Mouse (Mus musculus): ENCODE data around the gene Cnpy3. TPM values are rescaled to one million over a fixed set of nuclear protein-coding genes. Genes with fewer than 3 reads are reported as not detected.

The Cnpy3 gene
- polyA plus RNA-seq, 1 experiment from 2014 or later = 47.7 TPM

DNA sequence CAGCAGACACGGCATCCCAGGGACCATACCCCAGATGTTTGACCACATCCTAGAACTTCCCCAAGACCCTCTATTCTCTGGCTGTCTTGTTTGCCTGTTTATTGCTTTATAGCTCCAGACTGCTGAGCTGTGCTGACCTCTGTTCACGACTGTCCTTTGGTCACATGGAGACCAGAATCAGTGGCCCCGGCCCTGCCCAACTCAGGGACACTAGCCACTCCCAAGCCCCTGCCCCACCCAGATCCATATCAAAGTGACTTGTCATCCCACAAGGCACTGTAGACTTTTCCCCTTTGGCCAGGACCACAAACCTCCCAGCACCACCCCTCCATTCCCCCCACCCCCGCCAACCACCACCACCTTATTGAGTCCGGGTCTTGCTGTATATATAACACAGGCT is 52.8 kb downstream of the Cnpy3 start:
- Histone ChIP-seq H3K36me3 (peaks cover 26% of the 10 kb centered on the region), H3K27ac (replicated peaks) (no peak overlapping the region), H3K4me1 (peaks cover 33% of the 10 kb centered on the region), H3K4me2 (no peak overlapping the region), H3K9me3 (no peaks in the 10 kb centered on the region), H3K4me3 (no peak overlapping the region), H3K27me3 (replicated peaks) (no peaks in the 10 kb centered on the region), H3K9ac (no peak overlapping the region)
- WGBS = 76% methylated on average over 5 of the region's 5 CpGs
- ATAC-seq (ENCODE audit: extremely low read depth, insufficient number of reproducible peaks, low FRiP score, low TSS enrichment) = no peak

DNA sequence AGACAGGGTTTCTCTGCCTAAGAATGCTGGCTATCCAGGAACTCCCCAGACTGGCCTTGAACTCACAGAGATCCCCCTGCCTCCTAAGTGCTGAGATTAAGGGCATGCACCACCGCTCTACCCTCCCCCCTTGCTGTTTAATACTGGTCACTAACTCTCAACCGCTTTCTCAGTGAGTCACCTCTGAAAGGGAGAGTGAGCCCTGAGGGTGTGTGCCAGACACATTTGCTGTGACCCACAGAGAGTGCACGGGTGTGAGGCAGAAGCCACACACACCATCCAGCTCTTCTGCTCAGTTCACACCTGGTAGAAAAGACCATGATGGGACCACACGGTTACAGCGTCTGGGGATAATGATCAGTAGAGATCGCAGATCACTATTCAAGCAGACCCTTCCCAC is 53.5 kb downstream of the Cnpy3 start:
- H3K4me1 ChIP-seq = peaks cover 26% of the 10 kb centered on the region
- no peaks in the 10 kb centered on the region for H3K27me3 ChIP-seq (replicated peaks)
- ATAC-seq (ENCODE audit: extremely low read depth, insufficient number of reproducible peaks, low FRiP score, low TSS enrichment) = no peak
- no peaks in the 10 kb centered on the region for H3K9me3 ChIP-seq
- no peak overlapping the region for H3K4me2 ChIP-seq
- H3K36me3 ChIP-seq = peaks cover 26% of the 10 kb centered on the region
- no peak overlapping the region for H3K4me3 ChIP-seq
- WGBS = 78% methylated on average over 6 of the region's 6 CpGs
- H3K9ac ChIP-seq = no peak overlapping the region
- no peak overlapping the region for H3K27ac ChIP-seq (replicated peaks)

DNA sequence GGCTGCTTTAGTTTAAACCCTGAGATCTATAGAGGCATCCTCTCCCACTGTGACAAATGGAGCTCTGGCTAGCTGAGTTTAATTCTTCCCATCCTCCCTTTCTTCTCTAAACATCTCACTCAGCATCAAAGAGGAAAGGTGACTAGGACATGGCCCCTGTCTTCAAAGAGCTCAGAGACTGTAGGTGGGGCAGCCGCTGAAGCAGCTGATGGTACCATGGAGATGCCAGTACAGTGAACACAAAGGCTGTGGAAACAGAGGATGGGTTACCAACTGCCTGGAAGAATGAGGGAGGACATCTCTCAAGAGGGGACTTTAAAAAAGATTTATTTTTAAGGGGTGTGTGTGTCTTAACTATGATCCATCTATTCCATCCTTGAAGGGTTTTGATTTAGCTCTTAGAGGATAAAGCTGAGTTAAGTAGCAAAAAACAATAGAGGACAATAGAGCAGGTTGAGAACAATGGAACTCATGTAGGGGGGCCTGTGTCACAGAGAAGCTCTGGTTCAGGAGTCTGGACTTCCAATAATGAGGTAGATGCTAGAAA is 57.4 kb downstream of the Cnpy3 start:
- Histone ChIP-seq H3K36me3 (peaks cover 37% of the 10 kb centered on the region), H3K27ac (replicated peaks) (no peak overlapping the region), H3K9me3 (no peaks in the 10 kb centered on the region), H3K9ac (no peak overlapping the region), H3K4me2 (no peak overlapping the region), H3K27me3 (replicated peaks) (no peaks in the 10 kb centered on the region), H3K4me3 (no peak overlapping the region), H3K4me1 (0 out of 2 replicates have a peak, but pooled peaks cover 8% of the 10 kb centered on the region)
- ATAC-seq (ENCODE audit: extremely low read depth, insufficient number of reproducible peaks, low FRiP score, low TSS enrichment) = no peak
- 85% methylated on average over 1 of the region's 1 CpGs for WGBS

DNA sequence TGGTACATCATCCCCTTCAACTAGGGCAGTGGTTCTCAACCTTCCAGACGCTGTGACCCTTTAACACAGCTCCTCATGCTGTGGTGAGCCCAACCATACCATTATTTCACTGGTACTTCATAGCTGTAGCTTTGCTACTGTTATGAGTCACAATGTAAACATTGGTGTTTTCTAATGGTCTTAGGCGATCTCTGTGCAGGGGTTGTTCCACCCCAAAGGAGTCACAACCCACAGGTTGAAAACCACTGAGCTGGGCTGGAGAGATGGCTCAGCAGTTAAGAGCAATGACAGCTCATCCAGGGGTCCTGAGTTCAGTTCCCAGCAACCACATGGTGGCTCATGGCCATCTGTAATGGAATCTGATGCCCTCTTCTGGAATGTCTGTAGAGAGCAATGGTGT is 60.6 kb downstream of the Cnpy3 start:
- Histone ChIP-seq H3K36me3 (peaks cover 44% of the 10 kb centered on the region), H3K27ac (replicated peaks) (no peak overlapping the region), H3K4me2 (no peak overlapping the region), H3K9me3 (no peaks in the 10 kb centered on the region), H3K4me1 (0 out of 2 replicates have a peak, but pooled peaks cover 4% of the 10 kb centered on the region), H3K4me3 (no peak overlapping the region), H3K27me3 (replicated peaks) (no peaks in the 10 kb centered on the region), H3K9ac (no peak overlapping the region)
- 92% methylated on average over 2 of the region's 2 CpGs for WGBS
- no peak for ATAC-seq (ENCODE audit: extremely low read depth, insufficient number of reproducible peaks, low FRiP score, low TSS enrichment)

DNA sequence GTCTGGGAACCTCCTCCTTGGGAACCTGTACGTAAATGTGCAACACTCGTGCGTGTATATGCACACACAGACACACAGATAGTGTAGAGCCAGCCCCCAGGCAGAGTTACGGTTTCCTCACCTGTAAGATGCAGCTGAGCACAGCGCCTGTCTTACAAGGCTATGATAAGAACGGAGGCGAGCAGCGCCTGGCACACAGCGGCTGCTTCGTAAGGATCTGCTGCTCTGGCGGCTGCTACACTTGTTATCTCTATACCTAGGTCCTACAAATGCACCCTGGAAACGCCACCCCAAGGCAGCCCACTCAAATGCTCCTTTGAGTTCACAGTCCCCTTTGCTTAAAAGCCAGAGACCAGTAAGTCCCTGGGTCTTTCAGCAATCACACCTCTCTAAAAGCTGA is 61.3 kb downstream of the Cnpy3 start:
- Histone ChIP-seq H3K9ac (no peak overlapping the region), H3K27ac (replicated peaks) (no peak overlapping the region), H3K36me3 (peaks cover 48% of the 10 kb centered on the region), H3K4me2 (no peak overlapping the region), H3K4me1 (0 out of 2 replicates have a peak, but pooled peaks cover 4% of the 10 kb centered on the region), H3K9me3 (no peaks in the 10 kb centered on the region), H3K27me3 (replicated peaks) (no peaks in the 10 kb centered on the region), H3K4me3 (no peak overlapping the region)
- WGBS = 63% methylated on average over 12 of the region's 12 CpGs
- ATAC-seq (ENCODE audit: extremely low read depth, insufficient number of reproducible peaks, low FRiP score, low TSS enrichment) = no peak

DNA sequence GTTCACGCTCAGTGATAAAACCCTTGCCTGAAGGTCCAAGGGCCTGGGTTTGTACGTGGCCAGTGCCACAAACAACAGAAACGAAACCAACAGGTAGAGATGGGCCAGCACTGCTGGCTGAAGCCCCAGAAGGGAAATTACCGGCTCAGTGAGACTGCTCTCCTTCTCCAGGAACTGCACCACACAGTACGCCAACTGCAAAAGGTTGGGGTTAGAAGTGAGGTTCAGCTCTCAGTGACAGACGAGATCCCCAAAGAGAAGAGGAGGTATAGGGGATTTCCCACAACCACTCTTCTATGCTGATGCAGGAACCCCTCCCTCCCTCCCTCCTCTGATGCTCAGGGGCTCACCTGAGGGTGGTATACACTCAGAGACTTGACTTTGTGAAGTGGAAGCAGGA is 66.1 kb downstream of the Cnpy3 start:
- H3K4me2 ChIP-seq = no peak overlapping the region
- H3K9ac ChIP-seq = no peak overlapping the region
- H3K4me1 ChIP-seq = peaks cover 19% of the 10 kb centered on the region
- H3K9me3 ChIP-seq = no peaks in the 10 kb centered on the region
- no peak overlapping the region for H3K27ac ChIP-seq (replicated peaks)
- H3K36me3 ChIP-seq = peaks cover 71% of the 10 kb centered on the region
- no peaks in the 10 kb centered on the region for H3K27me3 ChIP-seq (replicated peaks)
- ATAC-seq (ENCODE audit: extremely low read depth, insufficient number of reproducible peaks, low FRiP score, low TSS enrichment) = no peak
- no peak overlapping the region for H3K4me3 ChIP-seq
- 89% methylated on average over 6 of the region's 6 CpGs for WGBS

Other genes with a start within 250 kb of the Cnpy3 start
- 4.5 and 5.0 TPM in 2 replicates for gene Cul9, start 205.8 kb downstream of the Cnpy3 start, polyA plus RNA-seq (2015; fragmentation: Nextera tagmentation; extraction: Ambion mirVana)
- 11.6 and 13.1 TPM in 2 replicates for gene Srf, start 196.0 kb downstream of the Cnpy3 start, polyA plus RNA-seq (2015; fragmentation: Nextera tagmentation; extraction: Ambion mirVana)
- gene Ptk7, start 122.7 kb downstream of the Cnpy3 start, polyA plus RNA-seq (2015; fragmentation: Nextera tagmentation; extraction: Ambion mirVana) = 49.3 and 52.6 TPM in 2 replicates
- 18.6 and 20.5 TPM in 2 replicates for gene Klc4, start 106.2 kb downstream of the Cnpy3 start, polyA plus RNA-seq (2015; fragmentation: Nextera tagmentation; extraction: Ambion mirVana)
- 98.0 and 111 TPM in 2 replicates for gene Mrpl2, start 106.0 kb downstream of the Cnpy3 start, polyA plus RNA-seq (2015; fragmentation: Nextera tagmentation; extraction: Ambion mirVana)
- 41.1 and 41.4 TPM in 2 replicates for gene Cul7, start 101.9 kb downstream of the Cnpy3 start, polyA plus RNA-seq (2015; fragmentation: Nextera tagmentation; extraction: Ambion mirVana)
- gene Rrp36, start 77.9 kb downstream of the Cnpy3 start, polyA plus RNA-seq (2015; fragmentation: Nextera tagmentation; extraction: Ambion mirVana) = 37.6 and 40.3 TPM in 2 replicates
- 122 and 142 TPM in 2 replicates for gene Mea1, start 73.4 kb downstream of the Cnpy3 start, polyA plus RNA-seq (2015; fragmentation: Nextera tagmentation; extraction: Ambion mirVana)
- gene Klhdc3, start 71.3 kb downstream of the Cnpy3 start, polyA plus RNA-seq (2015; fragmentation: Nextera tagmentation; extraction: Ambion mirVana) = 136 and 148 TPM in 2 replicates
- 54.9 and 57.7 TPM in 2 replicates for gene Ppp2r5d, start 47.1 kb downstream of the Cnpy3 start, polyA plus RNA-seq (2015; fragmentation: Nextera tagmentation; extraction: Ambion mirVana)
- gene Pex6, start 40.8 kb downstream of the Cnpy3 start, polyA plus RNA-seq (2015; fragmentation: Nextera tagmentation; extraction: Ambion mirVana) = 11.6 and 12.2 TPM in 2 replicates
- gene Gnmt, start 23.0 kb downstream of the Cnpy3 start, polyA plus RNA-seq (2015; fragmentation: Nextera tagmentation; extraction: Ambion mirVana) = 1.5 and 2.0 TPM in 2 replicates
- gene Ptcra, start 11.5 kb upstream of the Cnpy3 start, polyA plus RNA-seq (2015; fragmentation: Nextera tagmentation; extraction: Ambion mirVana) = 0.23 and 0.44 TPM in 2 replicates
- gene 2310039H08Rik, start 20.4 kb upstream of the Cnpy3 start, polyA plus RNA-seq (2015; fragmentation: Nextera tagmentation; extraction: Ambion mirVana) = 48.8 and 56.9 TPM in 2 replicates
- gene Rpl7l1, start 30.5 kb upstream of the Cnpy3 start, polyA plus RNA-seq (2015; fragmentation: Nextera tagmentation; extraction: Ambion mirVana) = 85.1 and 101 TPM in 2 replicates
- 3.0 and 3.4 TPM in 2 replicates for gene Bicral, start 106.3 kb upstream of the Cnpy3 start, polyA plus RNA-seq (2015; fragmentation: Nextera tagmentation; extraction: Ambion mirVana)
- 39.3 and 39.8 TPM in 2 replicates for gene Tbcc, start 138.5 kb upstream of the Cnpy3 start, polyA plus RNA-seq (2015; fragmentation: Nextera tagmentation; extraction: Ambion mirVana)
- not detected in 2 replicates for gene Prph2, start 158.2 kb upstream of the Cnpy3 start, polyA plus RNA-seq (2015; fragmentation: Nextera tagmentation; extraction: Ambion mirVana)